Mouse (Mus musculus) lung, adult 2 months (tissue): ENCODE results near the gene Cacna1c.

Experiments
- CTCF ChIP-seq: fragments of 200-500 bp; IDR thresholded peaks from 2 replicates; pipeline ENCODE4 v1.5.1; 2011; ENCODE audit warnings: mild to moderate bottlenecking, low read length, control low read depth; ENCODE audit not compliant: insufficient read depth
- POLR2A ChIP-seq: fragments of 200-500 bp; IDR thresholded peaks from 2 replicates; pipeline ENCODE4 v1.6.1; 2011; ENCODE audit warnings: low read depth, mild to moderate bottlenecking, control low read depth, low read length, borderline replicate concordance; ENCODE audit errors: extremely low read depth

DNA sequence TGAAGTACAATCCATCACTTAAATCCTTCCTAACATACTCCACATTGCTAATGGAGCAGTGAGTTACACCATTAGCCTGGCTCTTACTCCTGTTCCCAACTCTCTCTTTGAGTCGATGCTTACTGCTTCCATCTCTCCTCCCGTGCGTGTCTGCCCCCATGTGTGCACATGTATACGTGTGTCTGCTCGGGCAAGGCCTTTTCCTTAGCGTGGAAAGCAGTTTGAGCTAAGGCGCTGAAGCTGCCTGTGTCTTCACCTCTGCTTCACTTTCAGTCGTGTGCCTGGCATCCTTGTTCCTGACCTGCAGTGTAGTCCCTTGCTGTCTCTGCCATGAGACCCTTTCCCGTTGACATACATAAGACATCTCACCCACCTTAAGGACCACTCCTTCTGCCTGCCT is 14.0 kb downstream of the Cacna1c start:
- TF ChIP-seq CTCF, result no peak
- no peak for TF ChIP-seq POLR2A
